Comparison of ENCODE assay signal across 18 mouse cellular contexts in the genomic region with DNA sequence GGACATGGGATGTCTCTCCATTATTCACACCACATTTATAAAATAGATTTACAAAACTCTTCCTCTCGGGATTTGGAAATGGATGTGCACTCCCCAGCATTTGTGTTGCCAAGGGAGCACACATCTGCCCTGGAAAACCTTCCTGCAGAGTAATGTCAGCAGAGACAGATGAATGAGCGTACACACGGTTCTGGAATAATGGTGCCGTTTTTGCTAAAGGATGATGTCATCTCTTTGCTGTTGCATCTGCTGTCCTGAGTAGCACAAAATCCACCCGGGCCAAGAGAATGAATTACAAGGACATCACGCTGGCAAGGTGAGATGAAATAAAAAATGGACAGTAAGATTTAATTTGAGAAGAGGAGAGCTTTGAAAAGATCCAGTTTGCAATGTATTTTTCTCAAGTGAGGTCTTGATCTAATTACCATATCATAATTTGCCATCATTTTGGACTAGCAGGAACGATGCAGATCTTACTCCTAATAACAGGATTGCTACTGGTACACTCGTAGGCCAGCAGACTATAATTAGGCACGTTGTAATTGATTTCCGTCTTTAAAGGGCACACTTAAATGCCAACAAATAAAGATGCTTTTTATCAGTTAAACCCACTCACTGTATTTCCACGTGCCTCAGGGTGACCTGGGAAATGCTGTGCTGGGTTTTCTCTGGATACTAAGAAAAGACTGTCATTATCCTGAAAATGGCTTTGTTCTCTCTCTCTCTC. TPM values are rescaled to one million over a fixed set of nuclear protein-coding genes. Genes with fewer than 3 reads are reported as not detected.
DNase-seq lines count a peak whose midpoint lies in the region; ATAC-seq lines count a peak whose summit lies in the region.
"Had no signal": no experiment of that assay in that cellular context is flagged by ENCODE, and none has a peak within 500 bp of the region (broad histone marks: within the 10 kb centered on the region; RNA-seq: fewer than 3 reads in every experiment).

No protein-coding gene starts in this region.

- no peaks in the 10 kb centered on the region for H3K27me3 ChIP-seq in forebrain, embryonic 15.5 days
- no peaks in the 10 kb centered on the region for H3K27me3 ChIP-seq in midbrain, embryonic 16.5 days (ENCODE audit: control insufficient read depth, insufficient read depth, low read depth, low read length)
- H3K27me3 ChIP-seq: liver, embryonic 13.5 days had no signal

- peak overlapping the region; percentile 49; the same call in 1 of the 2 replicates for H3K27ac ChIP-seq in forebrain, embryonic 15.5 days (replicated peaks)
- peak overlapping the region; percentile 43 for H3K27ac ChIP-seq in midbrain, embryonic 16.5 days (ENCODE audit: low read length)
- H3K27ac ChIP-seq: liver, embryonic 13.5 days had no signal

- no peak overlapping the region for H3K4me3 ChIP-seq in forebrain, embryonic 15.5 days
- H3K4me3 ChIP-seq in midbrain, embryonic 16.5 days (ENCODE audit: low read depth, low read length), result no peak overlapping the region
- H3K4me3 ChIP-seq: liver, embryonic 13.5 days had no signal

- H3K4me2 ChIP-seq in forebrain, embryonic 15.5 days (replicated peaks), result no peak overlapping the region
- peak overlapping the region; percentile 1; the same call in 1 of the 2 replicates for H3K4me2 ChIP-seq in midbrain, embryonic 16.5 days (ENCODE audit: low read length)
- H3K4me2 ChIP-seq: liver, embryonic 13.5 days had no signal

- peaks cover 18% of the 10 kb centered on the region for H3K4me1 ChIP-seq in forebrain, embryonic 15.5 days
- H3K4me1 ChIP-seq in midbrain, embryonic 16.5 days (ENCODE audit: control insufficient read depth, insufficient read depth, low read length), result peaks cover 13% of the 10 kb centered on the region

- 11% methylated on average over 11 of the region's 11 CpGs for WGBS in forebrain, embryonic 15.5 days
- WGBS in midbrain, embryonic 16.5 days, result 29% methylated on average over 11 of the region's 11 CpGs

- DNase-seq in layer of hippocampus, adult 11-12 months (ENCODE audit: low spot score), result peak; percentile 32
- no peak for DNase-seq in layer of hippocampus, postnatal 25 days (ENCODE audit: extremely low spot score in 1 of 2, low spot score in 1 of 2)
- peak; percentile 82 for DNase-seq in brain, adult 2 months (ENCODE audit: low read depth, low spot score)
- DNase-seq in yolk sac, embryonic 10.5 days (ENCODE audit: low spot score), result no peak
- no peak for DNase-seq in kidney, adult 9 months
- DNase-seq: adrenal gland, adult 2 months; B cell, adult 2 months; heart, adult 18-20 months; heart, postnatal 14 days; kidney, adult 11 months; left cerebral cortex, postnatal 4 days; liver, embryonic 13.5 days; lung, postnatal 10 days; right cerebral cortex, postnatal 14 days; thymus, adult 2 months had no signal

- H3K9ac ChIP-seq in forebrain, embryonic 15.5 days (replicated peaks), result no peak overlapping the region
- H3K9ac ChIP-seq in midbrain, embryonic 16.5 days (ENCODE audit: low read depth, low read length), result no peak overlapping the region
- H3K9ac ChIP-seq: liver, embryonic 13.5 days had no signal

- H3K9me3 ChIP-seq in forebrain, embryonic 15.5 days, result no peaks in the 10 kb centered on the region
- H3K9me3 ChIP-seq in midbrain, embryonic 16.5 days (replicated peaks; ENCODE audit: control insufficient read depth, low read length, poor library complexity, severe bottlenecking), result no peaks in the 10 kb centered on the region
- H3K9me3 ChIP-seq: liver, embryonic 13.5 days had no signal

- no peaks in the 10 kb centered on the region for H3K36me3 ChIP-seq in forebrain, embryonic 15.5 days
- no peaks in the 10 kb centered on the region for H3K36me3 ChIP-seq in midbrain, embryonic 16.5 days (ENCODE audit: control insufficient read depth, insufficient read depth, low read length)
- H3K36me3 ChIP-seq: liver, embryonic 13.5 days had no signal

- ATAC-seq in forebrain, embryonic 15.5 days (replicated peaks), result peak; percentile 59; the same call in 1 of the 2 replicates
- ATAC-seq in midbrain, embryonic 16.5 days, result peak; percentile 76
- no peak for ATAC-seq in erythroblast, adult 5-6 weeks (replicated peaks; ENCODE audit: low FRiP score, poor library complexity, severe bottlenecking)

RNA-seq across cellular contexts. Expression of a gene that starts 38.4 kb away (rescaled TPM):
- total RNA-seq in layer of hippocampus, postnatal 25 days (2021), result 10 to 100 TPM; 37.9 to 40.5 TPM
- 36.3 and 36.6 TPM in 2 replicates for polyA plus RNA-seq in forebrain, embryonic 15.5 days (2015; fragmentation: Nextera tagmentation; extraction: Ambion mirVana)
- 30.2 and 31.0 TPM in 2 replicates for polyA plus RNA-seq in midbrain, embryonic 16.5 days (2015; fragmentation: Nextera tagmentation; extraction: Ambion mirVana)
- 22.8 and 38.6 TPM in 2 replicates for total RNA-seq in erythroblast, adult 5-6 weeks (2015; ENCODE audit: low replicate concordance)
- total RNA-seq in erythroblast, adult 5-6 weeks (2017; ENCODE audit: low replicate concordance), result 16.2 and 17.9 TPM in 2 replicates

Comparison
In these comparisons a context has a peak if more than half of its experiments do, and no peak if none do; other contexts are left out.
1. DNase-seq: peak in layer of hippocampus, adult 11-12 months (single experiment) and brain, adult 2 months (single experiment); none in layer of hippocampus, postnatal 25 days (0 of 2), yolk sac, embryonic 10.5 days (single experiment) and kidney, adult 9 months (single experiment).